Mouse (Mus musculus): ENCODE measurements around the gene Ppp2r5e.
"Not testable (repeated sequence)": the region's sequence is repeated elsewhere in the genome, so short reads cannot be mapped to it uniquely, and the experiment has no call there.

Gene Ppp2r5e

DNA sequence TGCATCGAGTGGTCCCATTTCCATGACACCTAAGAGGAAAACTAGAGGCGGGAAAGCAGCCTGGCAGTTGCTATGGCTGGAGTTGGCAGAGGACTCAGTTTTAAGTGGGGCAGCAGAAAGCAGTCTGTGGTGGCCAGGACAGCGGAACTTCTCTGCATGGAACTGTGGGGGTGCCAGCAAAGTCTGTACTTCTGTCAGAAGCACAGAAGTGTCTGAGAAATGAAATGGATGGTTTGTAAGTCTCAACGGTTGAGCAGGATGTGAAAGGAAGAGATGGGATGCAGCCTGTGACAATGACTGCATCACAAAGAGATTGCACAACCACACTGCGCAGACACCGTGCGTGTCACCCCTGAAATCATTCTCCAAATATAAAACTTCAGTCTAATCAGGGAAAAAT, 149.8 kb downstream of the Ppp2r5e start:
- DNase-seq (ENCODE audit: low read depth, low spot score): no peak

GRCm38 (mm10) chr12:75432400-75432799, 163.6 kb downstream of the Ppp2r5e start:
- DNase-seq (ENCODE audit: low read depth, low spot score): not testable (repeated sequence)

DNA sequence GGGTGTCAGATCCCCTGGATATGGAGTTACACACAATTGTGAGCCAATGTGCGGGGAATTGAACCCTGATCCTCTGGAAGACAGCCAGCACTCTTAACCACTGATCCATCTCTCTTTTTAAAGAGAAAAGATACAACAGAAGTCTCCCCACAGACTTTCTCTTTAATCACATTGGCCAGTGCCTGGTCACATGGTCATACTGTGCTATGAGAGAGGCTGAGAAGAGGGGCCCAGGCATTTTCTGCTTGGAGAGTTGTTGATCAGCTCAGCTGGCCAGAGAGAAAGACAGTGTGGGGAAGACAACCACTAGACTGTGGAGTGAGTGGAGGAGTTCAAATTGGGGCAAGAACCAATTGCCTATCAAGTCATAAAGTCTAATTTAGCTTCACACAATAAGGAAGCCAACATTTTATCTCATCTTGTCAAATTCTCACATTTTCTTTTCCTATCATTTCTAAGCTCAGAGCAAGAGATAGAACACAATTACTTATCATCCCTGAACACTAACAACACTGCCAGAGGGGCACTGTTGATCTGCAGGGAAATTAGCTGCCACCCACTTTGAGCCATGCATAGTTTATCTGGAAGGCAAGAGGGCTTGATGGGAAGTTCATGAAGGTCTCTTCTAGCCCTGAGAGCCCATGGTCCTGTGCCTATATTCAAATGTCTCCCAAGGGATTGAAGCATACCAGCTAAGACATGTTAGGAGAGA, 166.2 kb downstream of the Ppp2r5e start:
- DNase-seq (ENCODE audit: low read depth, low spot score): no peak

DNA sequence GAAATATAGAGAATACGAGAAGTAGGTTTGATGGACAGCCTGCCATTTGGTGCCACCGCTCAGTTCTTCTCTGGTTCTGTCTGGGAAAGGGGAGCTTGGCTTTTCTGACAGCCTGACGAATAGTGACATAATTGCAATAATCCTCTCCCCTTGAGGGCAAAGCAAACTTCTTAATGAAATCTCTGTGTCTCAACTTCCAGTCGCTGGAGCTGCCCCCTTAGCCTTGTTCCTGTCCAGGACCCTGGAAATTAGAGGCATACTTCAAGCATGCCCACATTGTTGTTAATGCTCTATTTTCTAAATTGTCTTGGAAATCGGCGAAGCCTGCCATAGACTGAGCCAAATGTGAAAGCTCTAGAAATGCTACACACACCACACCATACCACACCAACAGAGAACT, 167.3 kb downstream of the Ppp2r5e start:
- no peak for DNase-seq (ENCODE audit: low read depth, low spot score)

DNA sequence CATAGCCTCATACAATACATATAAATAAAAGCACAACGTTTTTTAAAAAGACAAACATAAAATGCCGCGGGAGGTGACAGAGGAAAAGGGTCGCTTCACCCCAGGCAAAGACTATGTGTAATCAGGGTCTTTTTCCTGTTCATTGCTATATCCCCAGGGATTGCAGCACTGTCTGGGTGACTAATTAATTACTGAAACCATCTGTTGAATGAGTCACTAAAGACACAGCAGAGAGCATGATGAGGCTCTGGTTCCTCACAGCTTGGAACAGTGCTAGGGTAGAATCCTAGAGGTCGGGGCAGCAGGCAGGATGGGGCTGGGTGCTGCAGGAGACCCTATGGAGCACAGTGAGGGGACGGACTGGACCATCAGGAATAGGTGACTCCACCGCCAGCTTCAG, 170.2 kb downstream of the Ppp2r5e start:
- DNase-seq (ENCODE audit: low read depth, low spot score): no peak

DNA sequence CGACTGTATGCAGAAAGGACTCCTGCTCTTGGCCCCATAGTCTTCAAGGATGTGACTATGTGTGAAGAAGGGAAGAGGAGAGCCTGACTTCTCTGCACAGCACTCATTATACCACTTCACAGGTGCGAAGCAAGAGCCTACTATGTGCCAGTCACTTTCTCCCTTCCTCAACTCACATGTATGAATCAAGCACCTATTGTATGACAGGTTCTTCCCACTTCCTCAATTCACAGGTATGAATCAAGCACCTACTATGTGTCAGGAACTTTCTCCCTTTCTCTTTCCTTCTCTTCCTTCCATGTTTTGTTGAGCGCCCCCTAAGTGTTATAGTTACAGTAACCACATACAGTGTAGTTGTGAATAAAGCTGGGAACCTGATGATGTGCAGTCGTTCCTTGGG, 171.2 kb downstream of the Ppp2r5e start:
- DNase-seq (ENCODE audit: low read depth, low spot score): no peak

DNA sequence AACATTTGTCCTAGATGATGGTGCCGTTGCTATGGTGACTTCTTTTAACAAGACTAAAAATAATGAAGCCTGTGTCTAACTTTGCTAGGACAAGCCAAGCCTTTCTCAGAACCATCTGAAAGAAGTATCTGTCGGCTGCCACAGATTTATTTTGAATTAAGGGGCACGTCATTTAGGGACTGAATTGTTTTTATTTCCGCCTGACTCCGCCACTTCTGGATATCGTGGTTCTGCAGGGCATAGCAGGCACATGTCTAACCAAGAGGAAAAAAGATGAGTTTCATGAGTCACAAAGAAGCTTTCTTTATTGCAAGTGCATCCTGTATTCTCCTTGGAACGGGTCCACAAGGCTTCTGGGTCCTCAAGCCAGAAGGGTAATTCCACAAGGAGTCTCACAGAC, 171.7 kb downstream of the Ppp2r5e start:
- DNase-seq (ENCODE audit: low read depth, low spot score): peak; percentile 12

DNA sequence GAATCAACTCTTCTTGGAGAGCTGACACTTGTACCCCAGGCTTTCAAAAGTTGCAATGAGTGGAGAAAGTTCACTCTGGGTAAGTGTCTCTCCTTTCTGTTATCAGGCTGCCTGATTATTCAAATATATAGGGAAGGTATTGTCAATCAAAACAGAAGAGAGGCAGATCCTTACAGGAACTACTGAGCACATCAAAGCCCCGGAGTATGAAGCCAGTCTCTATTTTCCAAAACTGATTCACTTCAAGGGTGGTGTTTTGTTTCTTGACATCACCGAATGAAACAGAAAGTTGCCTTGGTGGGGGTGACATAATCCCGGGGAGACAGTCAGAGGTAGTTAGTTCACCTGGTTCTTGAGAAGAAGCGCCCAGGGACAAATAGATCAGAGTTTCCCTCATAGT, 179.4 kb downstream of the Ppp2r5e start, which contains the start of gene Gphb5:
TSS of gene Gphb5 (minus strand) at position 101 of the 400 bp plus-strand sequence.
- no peak for DNase-seq (ENCODE audit: low read depth, low spot score)

DNA sequence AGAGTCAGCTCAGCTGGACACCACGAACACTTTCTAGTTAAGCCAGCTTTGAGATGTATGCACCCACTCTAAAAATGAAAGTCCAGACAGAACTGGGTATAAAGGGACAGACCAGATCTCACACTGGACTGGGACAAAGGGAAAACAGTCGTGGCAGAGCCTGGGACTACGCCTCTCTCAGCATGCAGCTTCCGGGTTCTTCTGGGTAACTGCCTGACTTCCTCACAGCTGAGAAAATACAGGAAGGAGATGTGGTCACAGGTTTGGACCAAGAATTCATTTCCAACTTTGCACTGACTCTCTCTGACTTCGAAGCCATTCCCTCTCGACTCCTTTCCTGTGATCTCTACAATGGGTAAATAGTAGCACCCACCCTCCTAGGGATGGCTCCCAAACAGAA, 181.1 kb downstream of the Ppp2r5e start:
- DNase-seq (ENCODE audit: low read depth, low spot score): no peak

DNA sequence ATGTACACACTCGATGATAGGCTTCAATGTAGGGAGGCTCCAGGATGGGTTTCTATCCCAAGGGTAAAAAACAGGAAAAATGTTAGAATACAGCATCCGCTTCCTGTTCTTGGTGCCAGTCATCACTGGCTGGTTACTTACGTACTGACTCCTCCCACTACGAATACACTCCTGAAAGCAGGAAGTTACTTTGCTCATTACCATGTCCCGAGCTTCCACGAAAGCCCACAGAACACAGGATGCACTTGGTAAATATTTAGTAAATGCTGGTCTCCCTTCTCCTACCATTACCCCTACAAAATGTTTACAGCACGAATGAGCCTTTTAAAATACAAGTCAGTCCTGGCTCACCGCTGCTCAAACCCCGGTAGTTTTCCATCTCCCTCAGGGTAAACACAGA, 183.1 kb downstream of the Ppp2r5e start:
- no peak for DNase-seq (ENCODE audit: low read depth, low spot score)

Measured in brain, embryonic 18.5 days (tissue).